Mouse (Mus musculus): ENCODE measurements around the gene Lamp1. TPM values are rescaled to one million over a fixed set of nuclear protein-coding genes. Genes with fewer than 3 reads are reported as not detected.
A peak's percentile ranks its signal among the peaks of the same experiment; 100 is the strongest.

Gene Lamp1
- total RNA-seq (2021): 100 to 1,000 TPM; 234 to 237 TPM
- long read RNA-seq, experiment 1, transcript Lamp1-201 (9 exons, 2,229 nt): major isoform, 399 of 466 reads
- long read RNA-seq, experiment 1, partial matches to known transcripts: 15 of 466 reads
- long read RNA-seq, experiment 1, other reads (novel, unspliced or antisense): 52 of 466 reads
- long read RNA-seq, experiment 2, transcript Lamp1-201 (9 exons, 2,229 nt): major isoform, 446 of 503 reads
- long read RNA-seq, experiment 2, partial matches to known transcripts: 18 of 503 reads
- long read RNA-seq, experiment 2, other reads (novel, unspliced or antisense): 39 of 503 reads

GRCm38 (mm10) chr8:13158718-13159376, at the start of gene Lamp1:
Gene Lamp1, plus strand, starts transcription at chr8:13159161.
- DNase-seq: peak; percentile 100

- no peak for DNase-seq
Observed at GRCm38 (mm10) chr8:13109416-13109960, 49.5 kb upstream of the Lamp1 start.

GRCm38 (mm10) chr8:13111917-13112316, 47.0 kb upstream of the Lamp1 start:
- no peak for DNase-seq

DNA sequence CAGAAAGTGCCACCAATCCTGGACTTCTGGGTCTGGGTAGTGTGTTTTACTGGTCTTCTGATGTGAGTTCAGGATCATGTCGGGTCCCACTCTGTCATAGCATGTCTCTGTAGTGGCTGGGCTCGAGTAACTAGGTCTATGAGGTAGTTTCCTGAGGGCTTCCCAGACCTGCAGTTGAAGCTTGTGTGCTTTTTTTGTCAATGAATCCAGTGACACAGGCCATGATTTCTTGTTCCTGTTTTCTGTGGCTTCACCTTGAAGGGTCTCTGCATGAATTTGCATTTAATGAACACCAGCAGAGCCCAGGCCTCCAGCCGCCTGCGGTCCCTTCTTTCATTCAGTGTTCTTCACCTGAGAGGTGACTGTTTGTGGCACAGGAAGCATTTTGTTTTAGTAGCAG, 45.7 kb upstream of the Lamp1 start:
- DNase-seq: no peak

DNA sequence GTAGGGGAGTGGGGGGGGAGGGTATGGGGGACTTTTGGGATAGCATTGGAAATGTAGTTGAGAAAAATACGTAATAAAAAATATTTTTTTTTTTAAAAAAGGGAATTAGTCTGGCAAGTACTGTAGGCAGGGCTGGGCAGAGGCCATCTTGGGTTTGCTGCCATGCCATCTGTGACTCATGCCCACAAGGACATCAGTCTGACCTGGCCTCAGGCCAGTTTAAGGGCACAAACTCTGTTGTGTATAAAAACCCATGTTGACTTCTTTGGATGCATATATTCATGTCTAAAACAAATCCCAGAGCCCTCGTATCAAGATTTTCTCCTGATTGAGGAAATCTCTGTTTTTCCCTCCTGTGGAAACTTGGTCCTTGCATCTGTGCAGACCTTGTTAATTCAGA, 41.9 kb upstream of the Lamp1 start:
- no peak for DNase-seq

DNA sequence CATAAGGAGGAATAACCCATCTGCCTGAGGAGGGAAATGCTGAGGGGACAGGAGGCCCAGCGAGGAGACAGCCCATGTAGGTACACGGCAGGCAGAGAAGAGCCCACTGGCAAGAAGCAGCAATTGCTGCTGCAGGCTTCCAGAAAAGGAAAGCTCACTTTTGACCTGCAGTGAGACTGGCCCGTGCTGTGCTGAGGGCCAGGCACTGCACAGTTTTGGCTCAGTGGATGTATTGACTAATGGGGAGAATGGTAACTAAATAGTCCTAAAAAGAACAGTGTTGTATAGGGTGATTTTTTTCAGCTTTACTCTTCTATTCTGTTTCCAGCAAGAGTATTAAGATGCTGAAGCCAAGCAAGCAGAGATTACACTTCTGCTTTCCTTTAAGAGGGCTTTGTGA, 40.4 kb upstream of the Lamp1 start:
- no peak for DNase-seq

DNA sequence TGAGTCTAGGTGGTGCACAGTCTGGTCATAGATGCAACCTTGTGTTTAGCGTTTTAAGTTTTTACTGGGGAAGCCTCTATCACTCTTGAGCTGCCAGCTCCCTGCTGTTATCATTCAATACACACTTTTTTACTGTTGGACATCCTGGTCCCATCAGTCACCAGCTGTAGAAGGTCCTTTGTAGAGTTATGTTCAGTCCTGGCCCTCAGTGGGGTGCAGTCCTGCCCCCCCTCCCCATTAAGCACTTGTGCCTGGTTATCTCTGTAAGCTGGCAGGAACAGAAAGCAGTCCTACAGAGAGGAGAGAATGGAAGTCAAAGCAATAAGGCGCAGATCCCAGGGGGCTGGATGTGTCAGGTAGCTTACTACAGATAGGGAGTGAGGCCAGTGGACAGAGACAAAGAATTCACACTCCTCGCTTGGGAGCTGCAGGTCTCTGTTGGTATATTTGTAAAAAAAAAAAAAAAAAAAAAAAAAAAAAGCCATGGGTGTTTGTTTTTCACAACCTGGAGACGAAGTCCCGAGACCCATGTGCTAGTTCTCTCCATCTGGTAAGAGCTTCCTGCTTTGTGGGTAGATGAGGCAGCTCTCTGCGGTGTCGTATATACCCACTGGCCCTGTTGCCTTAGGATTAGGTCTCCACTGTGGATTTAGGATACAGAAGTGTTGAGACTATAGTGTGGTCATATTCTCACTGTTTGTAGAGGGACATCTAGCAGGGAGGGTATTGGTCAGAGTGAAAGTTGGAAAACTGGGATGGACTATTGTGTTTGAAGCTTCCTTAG, 37.9 kb upstream of the Lamp1 start:
- DNase-seq: no peak

DNA sequence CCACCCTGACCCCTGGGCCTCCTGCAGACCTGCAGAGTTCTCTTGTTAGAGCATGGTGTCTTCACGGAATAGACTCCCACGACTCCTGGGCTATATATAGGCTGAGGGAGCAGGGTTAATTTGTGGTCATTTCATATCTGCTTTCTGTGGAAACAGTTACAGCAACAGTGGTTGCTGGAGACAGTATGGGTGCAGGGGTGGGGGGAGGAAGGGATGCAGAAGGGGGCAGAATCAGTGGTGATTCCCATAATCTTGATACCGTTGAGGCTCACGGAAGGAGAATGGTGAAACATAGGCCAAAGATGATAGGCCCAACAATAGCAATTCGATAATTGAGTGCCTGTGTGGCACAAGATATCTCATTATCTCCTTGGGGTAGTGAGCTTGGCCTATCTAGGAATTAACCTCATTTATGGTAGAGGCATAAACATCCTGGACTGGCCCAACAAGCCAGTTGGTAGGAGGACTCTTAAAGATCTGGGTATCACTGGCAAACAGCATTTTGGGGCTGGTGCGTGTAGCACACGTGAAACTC, 36.0 kb upstream of the Lamp1 start:
- DNase-seq: no peak

DNA sequence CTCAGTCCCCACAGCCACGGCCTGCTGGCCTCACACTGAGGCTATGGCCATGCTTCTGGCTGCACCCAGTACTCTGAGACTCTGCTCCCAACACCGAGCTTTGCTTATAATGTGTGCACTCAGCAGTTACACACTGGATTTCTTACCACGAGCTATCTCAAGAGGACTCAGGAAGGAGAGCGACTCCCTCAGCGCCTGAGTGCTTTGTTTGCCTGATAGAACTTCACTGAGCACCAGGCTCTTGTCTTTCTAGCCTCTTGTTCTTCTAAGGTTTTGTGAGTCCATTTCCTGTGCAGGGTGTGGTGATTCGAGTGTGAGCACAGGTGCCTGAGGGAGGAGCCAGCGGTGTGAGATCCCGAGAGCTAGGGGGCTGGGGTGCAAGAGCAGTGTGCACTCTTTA, 34.1 kb upstream of the Lamp1 start:
- DNase-seq: no peak

DNA sequence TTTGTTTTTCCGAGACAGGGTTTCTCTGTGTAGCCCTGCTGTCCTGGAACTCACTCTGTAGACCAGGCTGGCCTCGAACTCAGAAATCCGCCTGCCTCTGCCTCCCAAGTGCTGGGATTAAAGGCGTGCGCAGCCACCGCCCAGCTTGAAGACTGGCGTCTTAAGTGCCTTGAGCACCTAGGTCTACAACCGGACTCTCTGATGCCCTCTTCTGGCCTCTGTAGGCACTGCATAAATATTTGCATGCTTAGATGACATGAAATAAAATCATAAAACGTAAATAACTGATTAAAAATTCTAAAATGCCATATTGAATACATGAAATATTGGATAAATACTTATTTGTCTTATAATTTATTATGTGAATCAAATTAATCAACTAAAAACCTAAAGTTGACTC, 26.7 kb upstream of the Lamp1 start:
- DNase-seq: peak; percentile 68

GRCm38 (mm10) chr8:13139641-13140182, 19.2 kb upstream of the Lamp1 start:
- no peak for DNase-seq

DNA sequence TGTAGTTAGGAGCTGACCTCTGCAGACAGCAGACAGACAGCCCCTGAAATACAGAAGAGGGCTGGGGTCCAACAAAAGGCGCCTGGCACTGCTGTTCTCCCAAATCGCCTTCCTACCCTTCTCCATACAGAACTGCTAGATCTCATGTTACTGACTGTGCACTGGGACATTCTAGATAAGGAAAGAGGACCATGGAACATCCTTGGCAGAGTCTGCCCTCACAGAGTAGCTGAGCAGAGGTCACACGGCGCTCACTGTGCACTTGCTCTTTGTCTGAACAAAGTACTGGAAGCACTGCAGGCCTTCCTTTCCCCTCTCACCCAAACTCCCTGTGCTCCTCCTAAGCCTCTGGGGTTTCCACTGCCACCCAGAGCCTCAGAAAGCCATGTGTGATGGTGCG, 17.3 kb upstream of the Lamp1 start:
- DNase-seq: no peak

- DNase-seq: no peak
Observed at GRCm38 (mm10) chr8:13148476-13148875, 10.5 kb upstream of the Lamp1 start.

GRCm38 (mm10) chr8:13149287-13149686, 9.7 kb upstream of the Lamp1 start:
- DNase-seq: no peak

DNA sequence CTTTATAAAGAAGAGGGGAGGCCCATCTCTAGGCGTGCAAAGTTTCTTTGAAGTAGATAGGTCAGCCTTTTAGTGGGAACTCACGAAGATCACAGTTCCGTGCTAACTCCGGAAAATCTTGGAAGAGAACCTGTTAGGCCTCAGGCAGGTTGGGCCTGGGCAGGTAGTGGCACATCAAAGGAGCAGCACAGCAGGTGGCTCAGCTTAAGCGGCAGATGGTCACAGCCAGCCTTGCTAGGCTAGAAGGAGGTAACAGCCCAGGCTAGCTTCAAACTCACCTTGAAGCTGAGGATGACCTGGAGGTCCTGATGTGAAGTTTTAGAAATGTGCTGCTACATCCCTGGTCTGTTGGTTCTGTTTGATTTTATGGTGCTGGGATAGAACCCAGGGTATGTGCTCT, 9.1 kb upstream of the Lamp1 start:
- no peak for DNase-seq

- DNase-seq: no peak
Observed at GRCm38 (mm10) chr8:13150929-13151328, 8.0 kb upstream of the Lamp1 start.

GRCm38 (mm10) chr8:13154099-13154498, 4.9 kb upstream of the Lamp1 start:
- DNase-seq: no peak

GRCm38 (mm10) chr8:13155358-13155757, 3.6 kb upstream of the Lamp1 start:
- no peak for DNase-seq

DNA sequence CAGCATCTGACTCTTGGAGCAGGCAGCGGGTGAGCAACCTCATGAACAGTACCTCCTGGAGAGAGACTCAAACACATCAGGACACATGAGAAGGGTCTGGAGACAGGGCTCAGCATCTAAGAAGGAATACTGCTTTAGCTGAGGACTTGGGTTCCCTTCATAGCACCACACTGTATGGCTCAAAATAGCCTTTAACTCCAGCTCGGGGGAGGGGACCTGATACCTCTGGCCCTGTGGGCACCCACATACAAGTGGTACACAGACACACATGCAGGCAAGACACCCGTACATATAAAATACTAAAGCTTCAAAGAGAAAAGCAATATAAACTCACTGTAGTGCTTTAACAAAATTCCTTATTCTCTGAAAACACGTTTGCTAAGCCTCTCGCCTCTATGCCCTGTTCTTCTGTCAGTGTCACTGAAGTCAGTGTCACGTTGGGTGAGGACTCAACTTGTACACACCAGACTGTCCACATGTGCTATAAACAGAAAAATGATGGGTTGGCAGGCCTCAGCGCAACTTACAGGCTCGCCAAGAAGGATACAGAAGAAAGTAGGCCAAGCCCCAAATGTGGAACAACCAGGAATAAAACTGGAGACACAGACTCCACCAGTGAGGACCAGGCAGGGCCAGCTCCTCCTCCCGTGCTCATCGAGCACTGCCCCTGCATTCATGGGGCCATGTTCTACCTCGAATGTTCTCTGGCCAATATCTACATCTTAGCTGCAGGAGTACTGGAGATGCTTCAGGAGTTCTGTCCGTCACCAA, 2.4 kb upstream of the Lamp1 start:
- DNase-seq: no peak

- peak; percentile 36 for DNase-seq
Observed at GRCm38 (mm10) chr8:13159377-13159881, 468 bp downstream of the Lamp1 start.

- DNase-seq: no peak
Observed at GRCm38 (mm10) chr8:13160691-13161090, 1.7 kb downstream of the Lamp1 start.
